Comparison of ENCODE assay signal across 17 mouse cellular contexts in genomic region chr2:29481856-29482255, GRCm38 (mm10).
DNase-seq lines count a peak whose midpoint lies in the region; ATAC-seq and TF ChIP-seq lines count a peak whose summit lies in the region.
"Had no signal": no experiment of that assay in that cellular context is flagged by ENCODE, and none has a peak within 500 bp of the region (broad histone marks: within the 10 kb centered on the region; RNA-seq: fewer than 3 reads in every experiment).

No protein-coding gene starts in this region.

- H3K36me3 ChIP-seq in forebrain, embryonic 14.5 days (ENCODE audit: control insufficient read depth, insufficient read depth, low read length), result no peaks in the 10 kb centered on the region
- H3K36me3 ChIP-seq in midbrain, embryonic 12.5 days, result no peaks in the 10 kb centered on the region
- H3K36me3 ChIP-seq: stomach, embryonic 15.5 days had no signal

- H3K27ac ChIP-seq in forebrain, embryonic 14.5 days (ENCODE audit: low read depth, low read length), result no peak overlapping the region
- H3K27ac ChIP-seq in midbrain, embryonic 12.5 days (replicated peaks), result 0 out of 2 replicates have a peak overlapping the region, but pooled peaks have one; percentile 20
- H3K27ac ChIP-seq in left cerebral cortex, adult 2 months, result no peak overlapping the region
- H3K27ac ChIP-seq: gastrocnemius, adult 2 months; liver, embryonic 14.5 days; stomach, embryonic 15.5 days had no signal

- 30% methylated on average over 8 of the region's 8 CpGs for WGBS in forebrain, embryonic 14.5 days
- WGBS in midbrain, embryonic 12.5 days, result 24% methylated on average over 8 of the region's 8 CpGs

- no peak overlapping the region for H3K4me2 ChIP-seq in forebrain, embryonic 14.5 days (ENCODE audit: low read length)
- no peak overlapping the region for H3K4me2 ChIP-seq in midbrain, embryonic 12.5 days (replicated peaks)
- H3K4me2 ChIP-seq: heart, embryonic 11.5 days; stomach, embryonic 15.5 days had no signal

- no peak overlapping the region for H3K9ac ChIP-seq in forebrain, embryonic 14.5 days (ENCODE audit: low read length)
- no peak overlapping the region for H3K9ac ChIP-seq in midbrain, embryonic 12.5 days (replicated peaks)
- H3K9ac ChIP-seq: liver, embryonic 14.5 days; stomach, embryonic 15.5 days had no signal

- no peaks in the 10 kb centered on the region for H3K27me3 ChIP-seq in forebrain, embryonic 14.5 days (replicated peaks; ENCODE audit: control insufficient read depth, insufficient read depth, low read length)
- no peaks in the 10 kb centered on the region for H3K27me3 ChIP-seq in midbrain, embryonic 12.5 days
- H3K27me3 ChIP-seq: CH12.LX; stomach, embryonic 15.5 days had no signal

- intact Hi-C loops in left cerebral cortex, adult 2 months (cut with DNase I), result no loop called here

- ATAC-seq in forebrain, embryonic 14.5 days, result 0 out of 2 replicates have a peak, but pooled peaks have one; percentile 26
- ATAC-seq in midbrain, embryonic 12.5 days (ENCODE audit: low FRiP score, low read depth), result no peak
- ATAC-seq: inflammation-experienced regulatory T-cells, adult 6 months had no signal

- H3K4me1 ChIP-seq in forebrain, embryonic 14.5 days (ENCODE audit: control insufficient read depth, insufficient read depth, low read length), result peaks cover 28% of the 10 kb centered on the region
- H3K4me1 ChIP-seq in midbrain, embryonic 12.5 days, result peaks cover 37% of the 10 kb centered on the region

- H3K4me3 ChIP-seq in forebrain, embryonic 14.5 days (ENCODE audit: low read depth, low read length), result no peak overlapping the region
- no peak overlapping the region for H3K4me3 ChIP-seq in midbrain, embryonic 12.5 days
- H3K4me3 ChIP-seq in left cerebral cortex, adult 2 months, result no peak overlapping the region
- H3K4me3 ChIP-seq: gastrocnemius, adult 2 months; stomach, embryonic 15.5 days had no signal

- no peaks in the 10 kb centered on the region for H3K9me3 ChIP-seq in forebrain, embryonic 14.5 days (replicated peaks; ENCODE audit: control insufficient read depth, low read length)
- no peaks in the 10 kb centered on the region for H3K9me3 ChIP-seq in midbrain, embryonic 12.5 days
- H3K9me3 ChIP-seq: stomach, embryonic 15.5 days had no signal

- DNase-seq in ES-CJ7 (ENCODE audit: low read depth, low spot score), result peak; percentile 31
- DNase-seq in ZHBTc4 (ENCODE audit: low read depth, low spot score), result peak; percentile 56
- DNase-seq in forebrain, embryonic 14.5 days (ENCODE audit: low spot score), result no peak
- no peak for DNase-seq in gastrocnemius, adult 18-20 months (ENCODE audit: low spot score)
- DNase-seq in layer of hippocampus, postnatal 10 days (ENCODE audit: low spot score in 2 of 2), result no peak
- DNase-seq in left cerebral cortex, adult 2 months (ENCODE audit: extremely low spot score in 1 of 2, low spot score in 2 of 2), result no peak
- DNase-seq: cerebellum, adult 18-20 months; gastrocnemius, adult 2 months; kidney, postnatal 25 days; lung, postnatal 4 days; thymus, postnatal 36 days had no signal

- TF ChIP-seq CTCF in left cerebral cortex, adult 2 months (IDR thresholded peaks at IDR 0.05), result no peak

Comparison
In these comparisons a context has a peak if more than half of its experiments do, and no peak if none do; other contexts are left out.
1. DNase-seq: peak in ES-CJ7 (single experiment) and ZHBTc4 (single experiment); none in forebrain, embryonic 14.5 days (single experiment), gastrocnemius, adult 18-20 months (single experiment), layer of hippocampus, postnatal 10 days (0 of 2) and left cerebral cortex, adult 2 months (0 of 2).